Mouse (Mus musculus) midbrain, embryonic 13.5 days (tissue): Measurements from ENCODE around the gene Samd15. TPM values are rescaled to one million over a fixed set of nuclear protein-coding genes. Genes with fewer than 3 reads are reported as not detected.
"Not testable (repeated sequence)": the region's sequence is repeated elsewhere in the genome, so short reads cannot be mapped to it uniquely, and the experiment has no call there.

Experiments used
- ATAC-seq: fragments of 200-750 bp; cut with Nextera tagmentation; 2 replicates; pipeline ENCODE4 v1.8.0; 2017; ENCODE audit warnings: mild to moderate bottlenecking, moderate TSS enrichment, moderate library complexity
- H3K27ac ChIP-seq: fragments of 300-500 bp; sonication (generic); 2 replicates; pipeline ENCODE4 v1.5.1; 2015; ENCODE audit warnings: inconsistent platforms, mild to moderate bottlenecking, moderate library complexity
- H3K27me3 ChIP-seq: fragments of 300-500 bp; sonication (generic); 2 replicates; pipeline ENCODE4 v1.6.1; 2015; ENCODE audit warnings: mild to moderate bottlenecking, inconsistent platforms
- H3K36me3 ChIP-seq: fragments of 300-500 bp; sonication (generic); 2 replicates; pipeline ENCODE4 v1.6.1; 2015; ENCODE audit warnings: mild to moderate bottlenecking, inconsistent platforms
- H3K4me1 ChIP-seq: fragments of 300-500 bp; sonication (generic); replicated peaks from 2 replicates; pipeline ENCODE4 v1.6.1; 2015; ENCODE audit warnings: inconsistent platforms
- H3K4me2 ChIP-seq: fragments of 300-500 bp; sonication (generic); replicated peaks from 2 replicates; pipeline ENCODE4 v1.6.1; 2015; ENCODE audit warnings: moderate library complexity, mild to moderate bottlenecking, inconsistent platforms
- H3K4me3 ChIP-seq: fragments of 300-500 bp; sonication (generic); replicated peaks from 2 replicates; pipeline ENCODE4 v1.5.1; 2015; ENCODE audit warnings: mild to moderate bottlenecking, inconsistent platforms
- H3K9ac ChIP-seq: fragments of 300-500 bp; sonication (generic); replicated peaks from 2 replicates; pipeline ENCODE4 v1.6.1; 2015; ENCODE audit warnings: mild to moderate bottlenecking, inconsistent platforms
- H3K9me3 ChIP-seq: fragments of 300-500 bp; sonication (generic); 2 replicates; pipeline ENCODE4 v1.6.1; 2016; ENCODE audit warnings: mild to moderate bottlenecking, inconsistent platforms
- WGBS: fragments of 180-500 bp; shearing (Covaris S2); methylation state at CpG from one replicate; pipeline ENCODE4 v1.1.7; 2015; 5-methylcytosine and 5-hydroxymethylcytosine counted together
- polyA plus RNA-seq: library from polyadenylated mRNA; unstranded; fragments of >200 nt; fragmentation: Nextera tagmentation; extraction: Ambion mirVana; gene quantifications from 2 replicates; pipeline ENCODE4 v1.2.1, GENCODE M21; 2015

Samd15 gene
- polyA plus RNA-seq, 1 experiment from 2014 or later, result 1.5 TPM

DNA sequence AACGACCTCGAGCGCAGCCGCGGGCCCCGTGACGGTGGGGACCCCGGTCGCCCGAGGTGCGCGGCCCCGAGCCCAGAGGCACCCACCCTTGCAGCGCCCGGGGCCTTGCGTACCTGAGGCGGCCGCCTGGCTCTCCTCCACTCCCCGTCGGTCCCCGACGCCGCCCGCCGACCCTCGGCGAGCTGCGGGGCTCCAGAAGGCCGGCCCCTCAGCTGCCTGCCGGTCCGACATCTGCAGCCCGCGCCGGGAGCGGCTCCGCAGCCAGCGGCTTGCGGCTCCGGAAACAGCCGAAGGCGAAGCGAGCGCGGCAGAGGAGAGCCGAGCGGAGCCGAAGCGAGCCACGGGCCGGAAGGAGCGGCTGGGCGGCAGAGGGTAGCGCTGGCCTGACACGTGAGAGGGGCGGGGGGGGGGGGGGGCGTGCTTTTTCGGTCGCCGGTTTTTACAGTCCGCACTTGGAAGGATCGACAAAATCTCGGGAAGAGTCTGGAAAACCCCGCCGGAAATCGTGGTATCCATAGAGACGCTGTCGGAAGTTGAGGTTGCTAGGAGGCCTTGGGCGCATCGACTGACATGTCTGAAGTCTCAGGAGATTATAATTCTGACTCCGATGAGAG lies 557 bp downstream of the Samd15 start, which contains the start of gene Tmed8:
Tmed8 (minus strand) TSS at position 482 of the 614 bp plus-strand sequence.
- ATAC-seq, result peak; percentile 98
- H3K27ac ChIP-seq, result peak within 1 kb of the TSS; percentile 93
- H3K9ac ChIP-seq, result peak within 1 kb of the TSS; percentile 96
- peak within 1 kb of the TSS; percentile 82 for H3K4me3 ChIP-seq
- H3K4me1 ChIP-seq, result peaks cover 22% of the 10 kb centered on the region
- whole genome bisulfite sequencing, result under 1% methylated on average over 52 of the region's 70 CpGs
- H3K4me2 ChIP-seq, result peak within 1 kb of the TSS; percentile 81
- H3K9me3 ChIP-seq, result no peaks in the 10 kb centered on the region
- no peaks in the 10 kb centered on the region for H3K36me3 ChIP-seq
- H3K27me3 ChIP-seq, result 0 out of 2 replicates have a peak, but pooled peaks cover 6% of the 10 kb centered on the region

DNA sequence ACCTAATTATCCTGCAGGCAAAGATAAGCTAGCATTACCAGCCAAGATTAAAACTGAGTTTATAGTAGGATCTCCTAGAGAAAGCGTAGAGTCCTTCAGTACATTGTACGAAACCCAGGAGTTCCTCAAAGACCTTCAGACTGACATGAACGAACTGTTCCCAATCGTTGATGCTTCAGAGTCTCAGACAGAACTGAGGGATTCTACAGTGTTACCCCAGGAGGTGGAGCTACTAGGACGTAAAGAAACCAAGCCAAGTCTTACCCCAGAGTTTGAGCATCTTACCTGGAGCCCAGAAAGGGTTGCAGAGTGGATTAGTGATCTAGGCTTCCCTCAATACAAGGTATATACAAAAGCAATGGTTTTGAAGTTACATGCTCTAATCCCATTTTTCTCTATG lies 2.2 kb downstream of the Samd15 start:
- H3K9ac ChIP-seq, result no peak overlapping the region
- ATAC-seq, result no peak
- H3K4me2 ChIP-seq, result no peak overlapping the region
- H3K9me3 ChIP-seq, result no peaks in the 10 kb centered on the region
- H3K4me1 ChIP-seq, result peaks cover 22% of the 10 kb centered on the region
- 0 out of 2 replicates have a peak, but pooled peaks cover 6% of the 10 kb centered on the region for H3K27me3 ChIP-seq
- no peaks in the 10 kb centered on the region for H3K36me3 ChIP-seq
- WGBS, result 77% methylated on average over 5 of the region's 5 CpGs
- H3K27ac ChIP-seq, result no peak overlapping the region
- H3K4me3 ChIP-seq, result no peak overlapping the region

DNA sequence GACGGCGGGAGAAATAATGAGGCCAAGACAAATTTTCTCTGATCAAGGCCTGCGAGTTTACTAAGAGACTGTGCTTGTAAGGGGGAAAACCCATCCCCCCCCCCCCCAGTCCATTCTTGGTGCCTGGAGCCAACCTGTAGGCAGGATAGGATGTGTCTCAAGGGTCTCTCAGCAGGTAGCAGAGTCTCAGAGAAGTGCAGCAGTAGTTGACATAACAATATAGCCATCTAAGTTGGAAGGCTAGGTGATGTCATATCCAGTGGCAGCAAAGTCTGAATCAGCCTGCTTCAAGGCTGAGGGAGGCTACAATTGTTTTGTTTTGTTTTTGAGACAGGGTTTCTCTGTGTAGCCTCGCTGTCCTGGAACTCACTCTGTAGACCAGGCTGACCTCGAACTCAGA lies 6.3 kb downstream of the Samd15 start:
- not testable (repeated sequence) for H3K36me3 ChIP-seq, H3K4me3 ChIP-seq, H3K4me2 ChIP-seq, ATAC-seq, H3K4me1 ChIP-seq, H3K9me3 ChIP-seq, H3K9ac ChIP-seq, H3K27ac ChIP-seq, H3K27me3 ChIP-seq
- 90% methylated on average over 5 of the region's 5 CpGs for WGBS

DNA sequence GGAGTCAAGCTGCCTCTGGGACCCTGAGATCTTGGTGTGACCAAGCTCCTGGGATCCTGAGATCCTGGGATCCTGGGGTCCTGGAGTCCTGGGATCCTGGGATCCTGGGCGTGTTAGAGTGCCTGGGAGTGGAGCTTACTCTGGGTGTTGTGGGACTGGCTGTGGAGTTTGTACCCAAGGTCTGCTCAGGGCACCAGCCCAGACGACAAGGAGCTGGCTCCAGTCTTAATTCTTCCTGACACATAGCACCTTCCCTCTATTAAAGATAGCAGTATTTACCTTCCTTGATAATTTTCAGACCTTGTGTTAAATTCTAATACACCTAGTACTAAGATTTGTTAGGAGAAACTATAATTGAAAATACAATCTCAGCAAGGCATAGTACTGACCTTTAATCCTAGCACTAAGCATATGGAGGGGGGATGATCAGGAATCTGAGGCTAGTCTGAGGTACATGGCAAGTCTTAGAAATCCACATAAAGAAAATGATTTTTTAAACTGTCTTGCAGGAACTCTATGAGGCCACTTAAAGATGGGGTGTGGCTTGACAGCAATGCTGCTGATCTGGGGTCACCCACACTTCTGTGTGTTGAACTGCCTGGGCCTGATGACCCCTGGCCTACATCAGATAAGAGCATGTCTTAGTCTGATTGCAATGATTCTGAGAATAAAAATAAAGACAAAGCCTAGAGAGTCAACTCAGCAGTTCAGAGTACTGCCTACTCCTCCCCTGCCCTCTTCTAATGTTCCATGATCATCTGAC lies 13.5 kb downstream of the Samd15 start:
- Histone ChIP-seq H3K9ac (no peak overlapping the region), H3K36me3 (no peaks in the 10 kb centered on the region), H3K4me2 (no peak overlapping the region), H3K4me1 (no peaks in the 10 kb centered on the region), H3K27me3 (no peaks in the 10 kb centered on the region), H3K27ac (no peak overlapping the region), H3K4me3 (no peak overlapping the region), H3K9me3 (no peaks in the 10 kb centered on the region)
- WGBS, result 68% methylated on average over 2 of the region's 2 CpGs
- ATAC-seq, result no peak

DNA sequence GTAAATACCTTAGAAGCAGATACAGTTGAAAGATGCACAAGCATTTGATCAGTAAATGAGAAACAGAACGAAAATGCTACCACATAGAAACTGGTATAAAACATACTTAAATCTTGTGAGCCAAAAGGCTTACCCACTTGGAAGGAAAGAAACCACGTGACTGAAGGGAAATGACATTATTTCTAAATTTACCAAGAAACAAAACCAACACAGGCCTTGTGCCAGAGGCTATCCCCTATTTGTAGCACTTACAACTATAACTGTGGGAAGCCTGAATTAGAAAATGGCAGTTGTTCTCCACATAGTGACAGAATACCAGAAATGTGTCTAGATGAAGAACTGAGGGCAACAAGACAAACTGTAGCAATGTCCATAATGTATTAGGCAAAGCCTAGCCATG lies 16.5 kb downstream of the Samd15 start:
- no peak overlapping the region for H3K9ac ChIP-seq
- H3K9me3 ChIP-seq, result no peaks in the 10 kb centered on the region
- no peak overlapping the region for H3K4me2 ChIP-seq
- 0 out of 2 replicates have a peak, but pooled peaks cover 4% of the 10 kb centered on the region for H3K4me1 ChIP-seq
- no peak overlapping the region for H3K4me3 ChIP-seq
- H3K36me3 ChIP-seq, result 0 out of 2 replicates have a peak, but pooled peaks cover under 1% of the 10 kb centered on the region
- 82% methylated on average over 2 of the region's 2 CpGs for whole genome bisulfite sequencing
- no peaks in the 10 kb centered on the region for H3K27me3 ChIP-seq
- no peak for ATAC-seq
- no peak overlapping the region for H3K27ac ChIP-seq

DNA sequence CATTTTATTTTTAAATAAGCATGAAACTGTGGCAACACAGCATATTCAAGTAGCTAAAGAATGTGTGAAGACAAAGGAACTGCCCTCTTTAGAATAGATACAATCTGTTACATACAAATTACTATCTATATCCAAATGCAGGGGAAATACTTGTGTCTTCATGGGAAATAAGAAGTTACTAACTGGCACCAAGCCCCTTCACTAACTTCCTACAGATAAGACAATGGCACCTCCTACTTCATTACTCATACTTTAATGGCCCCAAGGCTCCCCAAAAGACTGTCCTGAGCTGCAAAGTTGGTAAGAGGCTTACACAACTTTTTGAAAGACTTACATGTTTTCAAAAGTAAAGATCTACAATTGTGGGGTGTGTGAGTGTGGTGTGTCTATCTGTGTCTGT lies 18.1 kb downstream of the Samd15 start:
- Histone ChIP-seq H3K4me1 (0 out of 2 replicates have a peak, but pooled peaks cover 4% of the 10 kb centered on the region), H3K27ac (no peak overlapping the region), H3K27me3 (no peaks in the 10 kb centered on the region), H3K4me2 (no peak overlapping the region), H3K9ac (no peak overlapping the region), H3K4me3 (no peak overlapping the region), H3K9me3 (no peaks in the 10 kb centered on the region), H3K36me3 (0 out of 2 replicates have a peak, but pooled peaks cover 2% of the 10 kb centered on the region)
- ATAC-seq, result no peak

DNA sequence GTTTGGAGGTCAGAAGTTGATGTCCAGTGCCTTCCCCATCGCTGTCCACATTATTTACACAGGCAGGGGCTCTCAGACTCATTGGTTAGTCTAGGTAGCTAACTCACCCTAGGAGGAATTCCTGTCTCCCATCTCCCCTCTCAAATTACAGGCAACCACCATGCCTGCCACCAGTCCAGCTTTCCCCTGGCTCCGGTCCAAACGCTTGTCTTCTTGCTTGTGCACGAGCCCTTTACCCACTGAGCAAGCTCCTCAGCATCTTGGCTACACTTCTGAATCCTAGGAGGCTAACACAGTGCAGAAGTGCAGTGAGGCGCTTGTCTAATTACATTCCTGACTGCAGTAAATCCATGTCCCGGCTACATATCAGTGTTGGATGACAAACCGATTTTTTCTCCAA lies 19.8 kb downstream of the Samd15 start:
- WGBS, result 72% methylated on average over 7 of the region's 7 CpGs
- no peak for ATAC-seq
- H3K9ac ChIP-seq, result no peak overlapping the region
- H3K4me2 ChIP-seq, result no peak overlapping the region
- H3K4me1 ChIP-seq, result 0 out of 2 replicates have a peak, but pooled peaks cover 4% of the 10 kb centered on the region
- no peaks in the 10 kb centered on the region for H3K27me3 ChIP-seq
- H3K4me3 ChIP-seq, result no peak overlapping the region
- H3K27ac ChIP-seq, result no peak overlapping the region
- H3K9me3 ChIP-seq, result no peaks in the 10 kb centered on the region
- 0 out of 2 replicates have a peak, but pooled peaks cover 2% of the 10 kb centered on the region for H3K36me3 ChIP-seq

DNA sequence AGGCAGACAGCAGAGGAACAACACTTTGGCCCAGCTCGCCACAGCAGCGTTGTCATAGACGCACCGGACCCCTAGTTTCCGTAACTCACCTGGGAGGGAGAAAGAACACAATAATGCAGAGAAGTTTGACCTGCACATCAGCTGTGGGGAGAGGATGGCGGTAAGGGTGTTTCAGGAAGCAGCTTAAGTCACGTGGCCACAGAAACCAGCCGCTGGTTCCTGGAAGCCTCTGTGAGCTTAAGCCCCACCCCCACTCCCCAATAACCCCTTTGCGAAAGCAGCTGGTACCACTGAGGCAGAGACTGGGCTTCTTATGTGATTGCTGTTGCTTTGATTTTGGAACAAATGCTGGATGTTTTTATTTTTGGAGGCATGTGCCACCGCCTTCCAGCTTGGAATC lies 25.4 kb downstream of the Samd15 start:
- H3K27me3 ChIP-seq, result no peaks in the 10 kb centered on the region
- no peak overlapping the region for H3K9ac ChIP-seq
- H3K9me3 ChIP-seq, result no peaks in the 10 kb centered on the region
- WGBS, result 77% methylated on average over 10 of the region's 10 CpGs
- no peak overlapping the region for H3K4me3 ChIP-seq
- H3K4me1 ChIP-seq, result no peaks in the 10 kb centered on the region
- no peak overlapping the region for H3K4me2 ChIP-seq
- H3K36me3 ChIP-seq, result peaks cover 8% of the 10 kb centered on the region; the same call in 1 of the 2 replicates
- no peak for ATAC-seq
- H3K27ac ChIP-seq, result no peak overlapping the region

DNA sequence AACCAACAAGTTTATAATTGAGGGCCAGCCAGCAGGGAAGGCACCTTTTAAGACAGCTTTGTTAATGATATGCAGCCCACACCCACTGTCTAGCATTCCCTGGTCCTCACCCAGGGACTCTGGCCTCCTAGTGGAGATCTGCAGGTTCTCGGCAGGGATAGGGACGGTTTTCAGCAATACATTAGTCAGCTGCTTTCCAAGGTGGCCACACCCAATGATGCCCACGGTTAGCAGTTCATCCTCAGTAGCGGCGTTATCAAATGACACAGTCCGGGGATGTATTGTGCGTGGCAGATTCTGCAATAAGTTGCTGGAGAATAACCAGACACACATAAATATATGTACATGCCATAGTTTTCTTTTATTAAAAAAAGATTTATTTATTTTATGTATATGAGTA lies 27.3 kb downstream of the Samd15 start:
- 78% methylated on average over 7 of the region's 7 CpGs for WGBS

DNA sequence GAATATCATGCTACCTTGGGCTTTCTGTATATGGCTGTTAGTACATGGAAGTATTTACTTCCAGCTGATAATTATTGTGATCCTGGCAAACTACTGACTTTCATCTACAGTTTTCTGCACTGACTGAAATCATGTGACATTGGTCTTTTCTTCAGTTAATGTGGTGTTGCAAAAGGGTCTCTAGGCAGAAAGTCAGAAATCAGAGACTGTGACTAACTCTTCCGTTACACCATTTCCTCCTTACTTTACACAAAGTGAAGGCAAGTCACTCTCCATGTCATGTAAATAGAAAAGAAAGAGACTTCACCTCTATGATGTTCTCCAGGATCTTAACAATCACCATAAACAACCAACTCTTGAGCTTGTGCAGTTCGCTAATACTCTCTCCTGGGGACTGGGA lies 30.1 kb downstream of the Samd15 start:
- Histone ChIP-seq H3K36me3 (peaks cover 8% of the 10 kb centered on the region; the same call in 1 of the 2 replicates), H3K4me2 (no peak overlapping the region), H3K9ac (no peak overlapping the region), H3K4me1 (no peaks in the 10 kb centered on the region), H3K27ac (no peak overlapping the region), H3K9me3 (no peaks in the 10 kb centered on the region), H3K4me3 (no peak overlapping the region), H3K27me3 (no peaks in the 10 kb centered on the region)
- ATAC-seq, result no peak
- WGBS, result 92% methylated on average over 2 of the region's 2 CpGs

More for the DNA sequence above, 27.3 kb downstream of the Samd15 start:
- ATAC-seq, result no peak
- Histone ChIP-seq H3K36me3 (peaks cover 6% of the 10 kb centered on the region; the same call in 1 of the 2 replicates), H3K4me1 (no peaks in the 10 kb centered on the region), H3K4me3 (no peak overlapping the region), H3K27me3 (no peaks in the 10 kb centered on the region), H3K4me2 (no peak overlapping the region), H3K9me3 (no peaks in the 10 kb centered on the region), H3K9ac (no peak overlapping the region), H3K27ac (no peak overlapping the region)

DNA sequence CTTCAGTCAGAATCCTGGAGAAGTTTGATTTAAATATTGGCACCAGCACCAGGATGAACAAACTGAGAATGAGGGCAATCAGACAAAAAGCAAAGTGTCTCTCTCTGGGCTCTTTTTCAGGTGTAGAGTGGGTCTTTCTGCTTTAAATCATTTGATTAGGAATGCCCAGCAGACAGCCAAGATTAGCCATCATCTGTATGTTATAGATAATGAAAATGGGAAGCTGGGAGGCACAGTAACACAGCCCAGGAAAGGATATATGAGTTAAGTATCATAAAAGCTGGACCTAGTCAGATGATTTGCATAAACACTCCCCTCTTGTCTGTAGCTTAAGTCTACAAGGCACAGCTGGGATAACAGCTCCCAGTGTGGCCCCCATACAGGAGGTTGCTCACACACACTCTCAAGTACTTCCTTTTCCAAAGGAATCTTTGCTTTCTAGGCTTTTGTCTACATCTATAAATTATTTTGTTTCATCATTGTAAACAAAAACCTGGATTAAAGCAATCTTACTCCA lies 30.9 kb downstream of the Samd15 start:
- H3K9me3 ChIP-seq, result no peaks in the 10 kb centered on the region
- no peak overlapping the region for H3K4me3 ChIP-seq
- no peak overlapping the region for H3K27ac ChIP-seq
- no peaks in the 10 kb centered on the region for H3K27me3 ChIP-seq
- H3K9ac ChIP-seq, result no peak overlapping the region
- H3K4me1 ChIP-seq, result no peaks in the 10 kb centered on the region
- ATAC-seq, result no peak
- peaks cover 8% of the 10 kb centered on the region; the same call in 1 of the 2 replicates for H3K36me3 ChIP-seq
- H3K4me2 ChIP-seq, result no peak overlapping the region

DNA sequence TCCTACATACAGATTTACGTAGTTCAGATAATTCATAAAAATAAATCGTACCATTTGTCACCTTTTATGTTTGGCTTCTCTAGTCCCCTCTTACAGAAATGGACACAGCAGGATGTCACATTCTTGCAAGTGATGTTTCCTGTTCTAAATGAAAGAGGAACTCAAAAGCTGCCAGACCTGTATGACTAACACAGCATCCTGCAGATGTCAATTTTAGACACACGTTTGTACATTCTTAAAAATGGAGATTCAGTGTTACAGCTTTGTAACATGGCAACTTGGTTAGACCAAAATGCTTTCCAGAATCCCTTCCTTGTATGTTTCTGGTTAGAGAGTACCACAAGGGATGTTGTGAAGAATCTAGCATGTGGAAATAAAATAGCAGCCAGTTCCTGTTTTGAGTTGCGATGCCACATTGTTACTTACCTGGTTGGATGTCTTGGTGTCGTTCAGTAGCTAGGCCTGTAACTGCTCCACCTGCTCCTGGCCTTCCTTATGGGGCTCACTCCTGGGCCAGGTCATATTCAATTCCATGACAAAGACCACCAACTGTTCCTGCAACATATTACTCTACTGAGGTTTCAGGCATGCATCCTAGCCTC lies 37.5 kb downstream of the Samd15 start:
- Histone ChIP-seq H3K9me3 (no peaks in the 10 kb centered on the region), H3K27me3 (no peaks in the 10 kb centered on the region), H3K4me3 (no peak overlapping the region), H3K4me1 (no peaks in the 10 kb centered on the region), H3K27ac (no peak overlapping the region), H3K9ac (no peak overlapping the region), H3K4me2 (no peak overlapping the region), H3K36me3 (peaks cover 45% of the 10 kb centered on the region)
- 95% methylated on average over 5 of the region's 5 CpGs for WGBS
- no peak for ATAC-seq
